Mouse (Mus musculus): ENCODE measurements around the gene Yif1a. TPM values are rescaled to one million over a fixed set of nuclear protein-coding genes. Genes with fewer than 3 reads are reported as not detected.
"Not testable (repeated sequence)": the region's sequence is repeated elsewhere in the genome, so short reads cannot be mapped to it uniquely, and the experiment has no call there.

Gene Yif1a
- total RNA-seq, 2 experiments from 2014 or later: 46.4 to 49.3 TPM

GRCm38 (mm10) chr19:5083961-5084833 lies 4.1 kb upstream of the Yif1a start:
- no peak for DNase-seq

GRCm38 (mm10) chr19:5084834-5085144 lies 3.5 kb upstream of the Yif1a start:
- DNase-seq: no peak

- DNase-seq: no peak
Observed at GRCm38 (mm10) chr19:5085145-5085863, 3.0 kb upstream of the Yif1a start, which contains the start of gene Tmem151a. TSS of gene Tmem151a (minus strand) at chr19:5085531.

GRCm38 (mm10) chr19:5086533-5086932 lies 1.8 kb upstream of the Yif1a start:
- not testable (repeated sequence) for DNase-seq

GRCm38 (mm10) chr19:5089324-5089723 lies 986 bp downstream of the Yif1a start:
- DNase-seq: no peak

GRCm38 (mm10) chr19:5092083-5092482 lies 3.7 kb downstream of the Yif1a start:
- no peak for DNase-seq

GRCm38 (mm10) chr19:5093481-5094242 lies 5.3 kb downstream of the Yif1a start:
- no peak for DNase-seq

- DNase-seq: peak; percentile 94
Observed at GRCm38 (mm10) chr19:5094243-5094632, 5.9 kb downstream of the Yif1a start.

- no peak for DNase-seq
Observed at GRCm38 (mm10) chr19:5094746-5095417, 6.5 kb downstream of the Yif1a start.

GRCm38 (mm10) chr19:5095887-5096474 lies 7.6 kb downstream of the Yif1a start:
- no peak for DNase-seq

GRCm38 (mm10) chr19:5097521-5098362 lies 9.4 kb downstream of the Yif1a start:
- no peak for DNase-seq

GRCm38 (mm10) chr19:5098363-5099143 lies 10.2 kb downstream of the Yif1a start, which contains the start of gene Cnih2:
TSS of gene Cnih2 (minus strand) at chr19:5098521.
- peak; percentile 67 for DNase-seq

GRCm38 (mm10) chr19:5106074-5106473 lies 17.7 kb downstream of the Yif1a start:
- no peak for DNase-seq

GRCm38 (mm10) chr19:5106731-5107191 lies 18.4 kb downstream of the Yif1a start, which contains the start of gene Rab1b:
TSS of gene Rab1b (minus strand) at chr19:5107072.
- DNase-seq: peak; percentile 99

GRCm38 (mm10) chr19:5107556-5108270 lies 19.4 kb downstream of the Yif1a start:
- DNase-seq: no peak

- no peak for DNase-seq
Observed at GRCm38 (mm10) chr19:5108271-5108575, 19.9 kb downstream of the Yif1a start.

- DNase-seq: no peak
Observed at GRCm38 (mm10) chr19:5108702-5109101, 20.4 kb downstream of the Yif1a start.

- no peak for DNase-seq
Observed at GRCm38 (mm10) chr19:5109659-5110453, 21.5 kb downstream of the Yif1a start.

Measured in gastrocnemius, postnatal 10 days (tissue).